Mouse (Mus musculus) cerebellum, adult 2 months (tissue): ENCODE results near the gene Map4k5.

Experiments
- CTCF ChIP-seq: fragments of 200-500 bp; IDR thresholded peaks from 2 replicates; pipeline ENCODE4 v1.5.1; 2011; ENCODE audit warnings: low read depth, mild to moderate bottlenecking, control low read depth, low read length, moderate library complexity, borderline replicate concordance; ENCODE audit not compliant: insufficient read depth
- POLR2A ChIP-seq: fragments of 200-500 bp; IDR thresholded peaks from 2 replicates; pipeline ENCODE4 v1.6.1; 2011; ENCODE audit warnings: low read length, control low read depth, borderline replicate concordance; ENCODE audit not compliant: insufficient read depth

DNA sequence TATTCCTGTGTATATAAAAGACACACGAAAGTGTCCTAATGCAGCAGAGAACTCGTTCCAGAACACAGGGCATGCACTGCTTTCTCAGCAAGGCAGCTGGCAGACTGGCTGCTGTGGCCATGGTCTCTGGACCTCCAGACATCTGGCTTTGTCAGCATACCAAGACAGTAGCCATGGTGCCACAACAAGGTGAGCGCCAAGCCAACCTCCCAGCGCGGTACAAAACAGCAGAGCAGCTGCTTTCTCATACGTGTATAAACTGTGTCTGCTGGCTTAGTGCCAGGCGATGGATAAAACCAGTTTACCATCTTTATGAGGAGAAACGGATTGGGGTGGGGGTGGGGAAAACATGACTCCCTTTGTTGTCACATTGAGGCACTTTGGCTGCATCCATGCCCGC, 127.5 kb downstream of the Map4k5 start:
- TF ChIP-seq CTCF: no peak
- no peak for TF ChIP-seq POLR2A
